Mouse (Mus musculus): ENCODE measurements around the gene Xirp1.
A peak's percentile ranks its signal among the peaks of the same experiment; 100 is the strongest.

DNA sequence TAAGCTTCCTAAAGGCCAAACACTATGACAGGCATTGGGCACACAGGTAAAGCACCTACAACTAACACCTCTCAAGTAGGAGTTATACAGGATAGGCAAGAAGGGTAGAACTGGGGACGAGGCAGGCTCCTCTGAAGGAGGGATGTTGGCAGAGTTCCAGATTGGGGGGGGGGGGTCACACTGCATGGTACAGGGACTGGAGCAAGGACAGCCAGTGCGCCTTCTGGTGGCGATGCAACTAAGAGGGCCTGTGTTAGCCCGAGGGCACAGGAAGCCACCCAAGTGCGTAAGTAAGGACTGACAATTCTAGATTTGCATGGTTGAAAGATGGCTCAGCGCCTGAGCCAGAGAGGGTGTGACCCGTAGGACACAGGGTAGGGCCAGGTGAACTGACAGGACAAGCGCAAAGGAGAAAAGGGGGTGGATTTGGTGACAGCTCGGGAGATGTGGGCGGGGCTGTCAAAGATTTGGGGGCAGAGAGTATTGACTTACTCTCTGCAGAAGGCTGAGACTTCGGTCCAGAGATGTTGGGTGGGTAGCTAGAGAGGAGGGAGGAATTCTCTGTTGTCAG is 41.1 kb downstream of the Xirp1 start:
- no peak for TF ChIP-seq POLR2A (IDR thresholded peaks at IDR 0.05; ENCODE audit: low read depth, low read length)
- peak; percentile 54; the same call in 1 of the 2 replicates for TF ChIP-seq CTCF (IDR thresholded peaks at IDR 0.05; ENCODE audit: extremely low read depth, insufficient read depth, insufficient read length, insufficient replicate concordance)
